Mouse (Mus musculus) lung, postnatal 0 days (tissue): ENCODE measurements around the gene Timd4.

Experiments used
- CTCF ChIP-seq: IDR thresholded peaks from 2 replicates; pipeline ENCODE4 v1.5.1; 2016; ENCODE audit warnings: antibody characterized with exemption, mild to moderate bottlenecking
- EP300 ChIP-seq: IDR thresholded peaks from 2 replicates; pipeline ENCODE4 v1.6.1; 2016; ENCODE audit warnings: antibody characterized with exemption, mild to moderate bottlenecking, control low read depth

DNA sequence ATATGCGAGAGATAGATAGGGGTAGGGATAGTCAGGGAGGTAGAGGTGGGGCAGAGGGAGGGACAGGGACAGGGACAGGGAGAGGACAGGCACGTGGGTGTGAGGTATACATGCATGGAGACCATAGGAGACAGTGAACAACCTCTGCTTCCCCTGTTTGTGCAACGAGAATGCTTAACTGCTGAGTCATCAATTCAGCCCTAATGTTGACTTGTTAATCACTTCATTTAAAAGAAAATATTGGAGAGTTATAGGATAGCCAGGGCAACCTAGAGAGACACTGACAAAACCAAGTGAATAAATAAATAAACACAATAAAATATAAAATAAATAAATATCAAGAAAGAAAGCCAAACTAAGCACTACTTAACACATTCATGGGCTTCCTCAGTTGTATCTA lies 33.7 kb upstream of the Timd4 start:
- TF ChIP-seq CTCF, result no peak
- no peak for TF ChIP-seq EP300
